Mouse (Mus musculus): ENCODE data around the gene Helz. TPM values are rescaled to one million over a fixed set of nuclear protein-coding genes. Genes with fewer than 3 reads are reported as not detected.
"Not testable (repeated sequence)": the region's sequence is repeated elsewhere in the genome, so short reads cannot be mapped to it uniquely, and the experiment has no call there.

The Helz gene
- polyA plus RNA-seq, 1 experiment from 2014 or later: 23.4 TPM

DNA sequence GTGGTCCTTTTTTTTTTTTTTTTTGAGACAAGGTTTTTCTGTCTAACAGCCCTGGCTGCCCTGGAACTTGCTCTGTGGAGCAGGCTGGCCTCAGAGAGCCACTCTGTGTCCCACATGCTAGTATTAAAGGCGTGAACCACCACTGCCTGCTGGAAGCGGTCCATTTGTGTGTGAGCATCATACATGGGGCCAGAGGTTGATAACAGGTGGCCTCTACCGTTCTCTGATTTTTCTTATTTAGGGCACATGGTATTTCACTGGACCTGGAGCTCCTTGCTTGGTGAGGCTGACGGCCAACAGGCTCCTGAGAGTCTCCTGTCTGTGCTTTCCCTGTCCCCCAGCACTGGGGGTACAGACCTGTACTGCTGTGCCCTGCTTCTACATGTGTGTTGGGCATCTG is 33.1 kb downstream of the Helz start:
- peaks cover 5% of the 10 kb centered on the region for H3K36me3 ChIP-seq (ENCODE audit: control insufficient read depth, insufficient read depth, low read length)

DNA sequence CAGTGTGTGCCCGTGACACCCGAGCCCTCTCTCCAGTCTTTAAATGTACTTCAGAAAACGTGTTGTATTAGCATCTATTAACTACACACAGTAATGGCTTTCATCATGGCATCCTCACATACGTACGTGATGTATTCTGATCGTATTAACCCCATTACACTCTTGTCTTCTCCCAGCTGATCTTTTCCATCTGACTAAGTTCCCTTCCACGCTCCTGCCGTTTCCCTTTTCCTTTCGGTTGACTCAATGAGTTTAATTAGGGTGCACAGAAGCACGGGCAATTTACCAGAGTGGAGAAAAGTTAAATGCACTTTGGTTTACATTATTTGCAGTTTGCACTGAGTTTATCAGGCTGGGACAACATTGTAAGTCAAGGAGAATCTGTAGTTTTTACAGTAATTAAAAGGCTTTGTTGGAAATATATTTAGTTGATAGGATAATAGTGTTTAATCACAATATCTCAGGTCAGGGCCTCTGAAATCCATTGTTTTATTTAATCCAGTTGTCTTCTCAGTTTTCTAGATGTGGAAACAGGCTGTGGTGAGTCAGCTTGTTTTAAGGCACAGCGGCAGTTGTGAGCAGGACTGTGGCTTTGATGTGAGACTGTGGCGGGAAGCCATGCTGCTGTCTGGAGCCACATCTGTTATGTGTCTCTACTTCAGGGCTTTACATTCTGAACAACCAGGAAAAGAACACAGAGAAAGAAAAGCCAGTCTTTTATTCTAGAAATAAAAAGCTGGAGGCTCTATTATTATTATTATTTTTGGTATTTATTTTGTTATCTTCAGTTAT is 37.1 kb downstream of the Helz start:
- H3K4me2 ChIP-seq (ENCODE audit: low read depth, severe bottlenecking): no peak overlapping the region
- no peaks in the 10 kb centered on the region for H3K9me3 ChIP-seq (ENCODE audit: control insufficient read depth, low read length)
- H3K4me1 ChIP-seq (ENCODE audit: control insufficient read depth, insufficient read depth, low read length): peaks cover 3% of the 10 kb centered on the region; the same call in 1 of the 2 replicates
- H3K27me3 ChIP-seq (ENCODE audit: control insufficient read depth, insufficient read depth, low read length): no peaks in the 10 kb centered on the region
- no peak overlapping the region for H3K4me3 ChIP-seq (ENCODE audit: low read depth, low read length)
- ATAC-seq (ENCODE audit: insufficient number of reproducible peaks, low FRiP score, low TSS enrichment, low read depth): no peak
- H3K27ac ChIP-seq (replicated peaks; ENCODE audit: low read depth, low read length): no peak overlapping the region
- no peak overlapping the region for H3K9ac ChIP-seq (ENCODE audit: low read length)
- peaks cover 5% of the 10 kb centered on the region for H3K36me3 ChIP-seq (ENCODE audit: control insufficient read depth, insufficient read depth, low read length)
- WGBS: 41% methylated on average over 12 of the region's 12 CpGs
- no peak for DNase-seq (ENCODE audit: low spot score)

More for the DNA sequence above, 33.1 kb downstream of the Helz start:
- no peaks in the 10 kb centered on the region for H3K27me3 ChIP-seq (ENCODE audit: control insufficient read depth, insufficient read depth, low read length)
- no peaks in the 10 kb centered on the region for H3K9me3 ChIP-seq (ENCODE audit: control insufficient read depth, low read length)
- peaks cover 3% of the 10 kb centered on the region; the same call in 1 of the 2 replicates for H3K4me1 ChIP-seq (ENCODE audit: control insufficient read depth, insufficient read depth, low read length)
- no peak overlapping the region for H3K4me3 ChIP-seq (ENCODE audit: low read depth, low read length)
- no peak for DNase-seq (ENCODE audit: low spot score)
- no peak overlapping the region for H3K9ac ChIP-seq (ENCODE audit: low read length)
- no peak for ATAC-seq (ENCODE audit: insufficient number of reproducible peaks, low FRiP score, low TSS enrichment, low read depth)
- WGBS: 93% methylated on average over 4 of the region's 4 CpGs
- no peak overlapping the region for H3K4me2 ChIP-seq (ENCODE audit: low read depth, severe bottlenecking)
- no peak overlapping the region for H3K27ac ChIP-seq (replicated peaks; ENCODE audit: low read depth, low read length)

DNA sequence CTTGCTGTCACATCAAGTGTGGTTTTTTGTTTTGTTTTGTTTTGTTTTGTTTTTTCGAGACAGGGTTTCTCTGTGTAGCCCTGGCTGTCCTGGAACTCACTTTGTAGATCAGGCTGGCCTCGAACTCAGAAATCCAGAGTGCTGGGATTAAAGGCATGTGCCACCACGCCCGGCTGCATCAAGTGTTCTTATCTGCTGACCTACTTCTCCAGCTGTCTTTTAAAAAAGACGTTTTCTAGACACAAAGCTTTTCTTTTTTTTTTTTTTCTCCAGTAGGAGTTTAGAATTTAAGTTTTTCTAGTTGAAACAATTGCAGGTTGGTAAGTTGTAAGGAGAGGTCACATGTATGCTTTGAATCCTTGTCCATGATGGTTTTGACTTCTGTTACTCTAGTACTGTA is 38.4 kb downstream of the Helz start:
- ATAC-seq (ENCODE audit: insufficient number of reproducible peaks, low FRiP score, low TSS enrichment, low read depth); H3K36me3 ChIP-seq (ENCODE audit: control insufficient read depth, insufficient read depth, low read length); H3K4me1 ChIP-seq (ENCODE audit: control insufficient read depth, insufficient read depth, low read length); H3K4me3 ChIP-seq (ENCODE audit: low read depth, low read length); DNase-seq (ENCODE audit: low spot score); H3K27ac ChIP-seq (replicated peaks; ENCODE audit: low read depth, low read length); H3K9ac ChIP-seq (ENCODE audit: low read length); H3K4me2 ChIP-seq (ENCODE audit: low read depth, severe bottlenecking); H3K27me3 ChIP-seq (ENCODE audit: control insufficient read depth, insufficient read depth, low read length); H3K9me3 ChIP-seq (ENCODE audit: control insufficient read depth, low read length): not testable (repeated sequence)
- 91% methylated on average over 5 of the region's 5 CpGs for WGBS

DNA sequence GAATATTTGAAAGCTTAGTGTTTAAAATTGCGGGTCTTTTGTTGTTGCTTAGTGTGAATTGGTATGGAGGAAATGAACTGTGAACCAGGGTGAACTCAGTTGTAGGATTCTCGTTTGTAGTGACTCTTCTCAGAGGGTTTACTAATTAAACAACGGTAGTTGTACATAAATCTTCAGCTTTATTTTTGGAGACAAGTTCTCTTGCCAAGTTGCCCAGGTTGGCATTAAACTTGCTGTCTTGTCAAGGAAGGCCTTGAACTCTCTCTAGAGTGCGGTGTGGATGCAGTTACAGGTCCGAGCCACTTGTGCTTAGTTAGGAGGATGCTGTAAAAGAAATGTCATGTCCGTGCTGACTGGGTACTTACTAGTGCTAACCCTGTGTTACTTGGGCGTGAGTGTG is 39.4 kb downstream of the Helz start:
- Histone ChIP-seq H3K4me3 (ENCODE audit: low read depth, low read length) (no peak overlapping the region), H3K9me3 (ENCODE audit: control insufficient read depth, low read length) (no peaks in the 10 kb centered on the region), H3K4me2 (ENCODE audit: low read depth, severe bottlenecking) (no peak overlapping the region), H3K36me3 (ENCODE audit: control insufficient read depth, insufficient read depth, low read length) (no peaks in the 10 kb centered on the region; the same call in 1 of the 2 replicates), H3K27me3 (ENCODE audit: control insufficient read depth, insufficient read depth, low read length) (no peaks in the 10 kb centered on the region), H3K27ac (replicated peaks; ENCODE audit: low read depth, low read length) (no peak overlapping the region), H3K4me1 (ENCODE audit: control insufficient read depth, insufficient read depth, low read length) (peaks cover 3% of the 10 kb centered on the region; the same call in 1 of the 2 replicates), H3K9ac (ENCODE audit: low read length) (no peak overlapping the region)
- 86% methylated on average over 7 of the region's 7 CpGs for WGBS
- ATAC-seq (ENCODE audit: insufficient number of reproducible peaks, low FRiP score, low TSS enrichment, low read depth) (no peak), DNase-seq (ENCODE audit: low spot score) (no peak)

DNA sequence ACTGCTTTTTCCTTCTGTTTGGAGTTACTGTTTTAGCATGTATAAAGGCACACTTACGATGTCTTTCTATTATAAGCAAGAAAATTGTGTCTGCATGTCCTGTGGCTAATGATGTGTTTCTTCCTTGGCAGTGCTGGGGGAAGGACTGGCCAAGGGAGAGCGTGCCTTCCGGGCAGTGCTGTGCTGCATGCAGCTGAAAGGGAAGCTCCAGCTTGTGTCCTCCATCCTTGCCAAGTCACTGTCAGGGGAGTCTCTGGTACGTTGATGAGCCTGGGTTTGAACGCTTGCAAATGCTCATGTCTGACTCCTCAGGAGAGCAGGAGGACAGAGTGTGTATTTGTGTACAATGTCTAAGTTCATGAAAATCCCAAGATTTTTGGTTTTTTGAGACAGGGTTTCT is 44.8 kb downstream of the Helz start:
- WGBS: 95% methylated on average over 5 of the region's 5 CpGs
- Histone ChIP-seq H3K9ac (ENCODE audit: low read length) (no peak overlapping the region), H3K4me3 (ENCODE audit: low read depth, low read length) (no peak overlapping the region), H3K4me2 (ENCODE audit: low read depth, severe bottlenecking) (no peak overlapping the region), H3K9me3 (ENCODE audit: control insufficient read depth, low read length) (no peaks in the 10 kb centered on the region), H3K4me1 (ENCODE audit: control insufficient read depth, insufficient read depth, low read length) (no peaks in the 10 kb centered on the region), H3K27ac (replicated peaks; ENCODE audit: low read depth, low read length) (no peak overlapping the region), H3K36me3 (ENCODE audit: control insufficient read depth, insufficient read depth, low read length) (no peaks in the 10 kb centered on the region; the same call in 1 of the 2 replicates), H3K27me3 (ENCODE audit: control insufficient read depth, insufficient read depth, low read length) (no peaks in the 10 kb centered on the region)
- no peak for ATAC-seq (ENCODE audit: insufficient number of reproducible peaks, low FRiP score, low TSS enrichment, low read depth)
- no peak for DNase-seq (ENCODE audit: low spot score)

DNA sequence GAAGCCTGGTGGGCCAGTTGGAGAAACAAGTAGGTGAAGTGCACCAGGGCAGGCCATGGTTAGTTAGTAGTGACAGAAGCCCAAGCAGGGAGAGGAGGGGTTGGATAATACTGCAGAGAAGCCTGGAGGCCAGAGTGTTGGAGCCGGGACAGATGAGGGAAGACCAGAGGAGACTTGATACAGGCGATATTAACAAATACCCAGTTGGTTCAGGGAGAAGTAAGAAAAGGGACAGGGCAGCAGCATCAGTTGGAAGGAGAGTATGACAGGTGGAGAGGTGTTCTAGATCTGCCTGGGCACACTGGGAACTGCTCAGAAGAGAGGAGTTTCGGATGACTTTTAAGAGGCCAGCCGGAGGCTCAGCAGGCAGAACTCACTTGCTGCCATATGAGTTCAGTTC is 49.7 kb downstream of the Helz start:
- Histone ChIP-seq H3K9ac (ENCODE audit: low read length) (no peak overlapping the region), H3K27me3 (ENCODE audit: control insufficient read depth, insufficient read depth, low read length) (no peaks in the 10 kb centered on the region), H3K4me2 (ENCODE audit: low read depth, severe bottlenecking) (no peak overlapping the region), H3K27ac (replicated peaks; ENCODE audit: low read depth, low read length) (no peak overlapping the region), H3K9me3 (ENCODE audit: control insufficient read depth, low read length) (no peaks in the 10 kb centered on the region), H3K4me3 (ENCODE audit: low read depth, low read length) (no peak overlapping the region), H3K36me3 (ENCODE audit: control insufficient read depth, insufficient read depth, low read length) (peaks cover 3% of the 10 kb centered on the region; the same call in 1 of the 2 replicates), H3K4me1 (ENCODE audit: control insufficient read depth, insufficient read depth, low read length) (no peaks in the 10 kb centered on the region)
- DNase-seq (ENCODE audit: low spot score) (no peak), ATAC-seq (ENCODE audit: insufficient number of reproducible peaks, low FRiP score, low TSS enrichment, low read depth) (no peak)
- WGBS: 92% methylated on average over 4 of the region's 4 CpGs

DNA sequence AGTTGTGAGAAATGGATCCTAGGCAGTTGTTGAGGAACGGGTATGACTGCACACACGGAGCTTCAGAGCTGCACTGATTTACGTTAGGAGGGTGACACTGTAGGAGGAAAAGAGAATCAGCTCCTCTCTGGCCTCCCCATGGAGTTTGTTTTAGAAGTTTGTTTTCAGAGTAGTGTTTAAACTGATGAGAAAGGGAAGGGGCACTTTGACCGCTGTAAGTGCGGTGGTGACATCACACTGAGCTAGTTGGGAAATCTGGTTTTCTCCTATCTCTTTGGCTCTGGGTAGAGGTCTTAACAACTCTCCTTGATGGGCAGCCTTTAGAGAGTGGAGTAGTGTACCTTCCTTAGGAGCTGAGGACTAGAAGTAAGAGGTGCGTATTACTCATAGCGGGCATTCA is 58.0 kb downstream of the Helz start:
- ATAC-seq (ENCODE audit: insufficient number of reproducible peaks, low FRiP score, low TSS enrichment, low read depth): no peak
- Histone ChIP-seq H3K27ac (replicated peaks; ENCODE audit: low read depth, low read length) (no peak overlapping the region), H3K4me1 (ENCODE audit: control insufficient read depth, insufficient read depth, low read length) (no peaks in the 10 kb centered on the region), H3K9me3 (ENCODE audit: control insufficient read depth, low read length) (no peaks in the 10 kb centered on the region), H3K36me3 (ENCODE audit: control insufficient read depth, insufficient read depth, low read length) (peaks cover 7% of the 10 kb centered on the region; the same call in 1 of the 2 replicates), H3K4me3 (ENCODE audit: low read depth, low read length) (no peak overlapping the region), H3K27me3 (ENCODE audit: control insufficient read depth, insufficient read depth, low read length) (no peaks in the 10 kb centered on the region), H3K4me2 (ENCODE audit: low read depth, severe bottlenecking) (no peak overlapping the region), H3K9ac (ENCODE audit: low read length) (no peak overlapping the region)
- WGBS: 93% methylated on average over 7 of the region's 7 CpGs
- no peak for DNase-seq (ENCODE audit: low spot score)

DNA sequence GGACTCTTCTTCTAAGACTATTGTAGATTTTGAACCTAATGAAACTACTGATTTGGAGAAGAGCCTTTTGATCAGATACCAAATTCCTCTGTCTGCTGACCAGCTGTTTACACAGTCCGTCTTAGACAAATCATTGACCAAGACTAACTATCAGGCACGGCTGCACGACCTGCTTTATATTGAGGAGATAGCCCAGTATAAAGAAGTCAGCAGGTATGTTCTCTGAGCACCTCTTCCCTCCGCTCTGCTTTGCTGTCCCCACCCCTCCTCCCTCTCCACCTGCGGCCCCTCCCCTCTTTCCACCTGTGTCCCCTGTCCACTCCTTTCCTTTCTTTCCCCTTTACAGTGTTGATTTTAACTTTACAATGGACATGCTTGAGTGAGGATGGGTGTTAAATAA is 66.2 kb downstream of the Helz start:
- Histone ChIP-seq H3K27ac (replicated peaks; ENCODE audit: low read depth, low read length) (no peak overlapping the region), H3K4me3 (ENCODE audit: low read depth, low read length) (no peak overlapping the region), H3K9ac (ENCODE audit: low read length) (no peak overlapping the region), H3K36me3 (ENCODE audit: control insufficient read depth, insufficient read depth, low read length) (peaks cover 6% of the 10 kb centered on the region; the same call in 1 of the 2 replicates), H3K4me1 (ENCODE audit: control insufficient read depth, insufficient read depth, low read length) (no peaks in the 10 kb centered on the region), H3K4me2 (ENCODE audit: low read depth, severe bottlenecking) (no peak overlapping the region), H3K27me3 (ENCODE audit: control insufficient read depth, insufficient read depth, low read length) (no peaks in the 10 kb centered on the region), H3K9me3 (ENCODE audit: control insufficient read depth, low read length) (no peaks in the 10 kb centered on the region)
- 94% methylated on average over 5 of the region's 5 CpGs for whole genome bisulfite sequencing
- ATAC-seq (ENCODE audit: insufficient number of reproducible peaks, low FRiP score, low TSS enrichment, low read depth) (no peak), DNase-seq (ENCODE audit: low spot score) (no peak)
